Mouse (Mus musculus): ENCODE measurements around the gene Mcfd2. TPM values are rescaled to one million over a fixed set of nuclear protein-coding genes. Genes with fewer than 3 reads are reported as not detected.

The Mcfd2 gene
- polyA plus RNA-seq, 1 experiment from 2014 or later: 65.6 TPM

- H3K36me3 ChIP-seq (ENCODE audit: control insufficient read depth, insufficient read depth, low read length): no peaks in the 10 kb centered on the region
- no peak overlapping the region for H3K4me2 ChIP-seq (ENCODE audit: low read depth, low read length, severe bottlenecking)
- no peaks in the 10 kb centered on the region for H3K27me3 ChIP-seq (ENCODE audit: control insufficient read depth, insufficient read depth, low read length)
- no peak overlapping the region for H3K9ac ChIP-seq (ENCODE audit: low read length)
- WGBS: 94% methylated on average over 5 of the region's 5 CpGs
- H3K4me3 ChIP-seq (ENCODE audit: low read depth, low read length): no peak overlapping the region
- no peaks in the 10 kb centered on the region for H3K4me1 ChIP-seq (replicated peaks; ENCODE audit: control insufficient read depth, insufficient read depth, low read length)
- DNase-seq (ENCODE audit: low spot score): no peak
- no peak overlapping the region for H3K27ac ChIP-seq (ENCODE audit: low read depth, low read length)
- no peaks in the 10 kb centered on the region for H3K9me3 ChIP-seq (ENCODE audit: control insufficient read depth, low read length)
- ATAC-seq (replicated peaks; ENCODE audit: low FRiP score): no peak
These were observed 27.4 kb upstream of the Mcfd2 start for GRCm38 (mm10) chr17:87293125-87293524.

GRCm38 (mm10) chr17:87291782-87292181 is 26.0 kb upstream of the Mcfd2 start:
- Histone ChIP-seq H3K27ac (ENCODE audit: low read depth, low read length) (no peak overlapping the region), H3K27me3 (ENCODE audit: control insufficient read depth, insufficient read depth, low read length) (peaks cover 1% of the 10 kb centered on the region; the same call in 1 of the 2 replicates), H3K9me3 (ENCODE audit: control insufficient read depth, low read length) (no peaks in the 10 kb centered on the region), H3K9ac (ENCODE audit: low read length) (no peak overlapping the region), H3K4me1 (replicated peaks; ENCODE audit: control insufficient read depth, insufficient read depth, low read length) (peaks cover 3% of the 10 kb centered on the region; the same call in 1 of the 2 replicates), H3K4me3 (ENCODE audit: low read depth, low read length) (no peak overlapping the region), H3K4me2 (ENCODE audit: low read depth, low read length, severe bottlenecking) (no peak overlapping the region), H3K36me3 (ENCODE audit: control insufficient read depth, insufficient read depth, low read length) (no peaks in the 10 kb centered on the region)
- DNase-seq (ENCODE audit: low spot score) (no peak), ATAC-seq (replicated peaks; ENCODE audit: low FRiP score) (no peak)
- 93% methylated on average over 5 of the region's 5 CpGs for WGBS

GRCm38 (mm10) chr17:87291037-87291436 is 25.3 kb upstream of the Mcfd2 start:
- Histone ChIP-seq H3K9me3 (ENCODE audit: control insufficient read depth, low read length) (no peaks in the 10 kb centered on the region), H3K27me3 (ENCODE audit: control insufficient read depth, insufficient read depth, low read length) (peaks cover 2% of the 10 kb centered on the region; the same call in 1 of the 2 replicates), H3K4me1 (replicated peaks; ENCODE audit: control insufficient read depth, insufficient read depth, low read length) (peaks cover 3% of the 10 kb centered on the region; the same call in 1 of the 2 replicates), H3K27ac (ENCODE audit: low read depth, low read length) (no peak overlapping the region), H3K4me2 (ENCODE audit: low read depth, low read length, severe bottlenecking) (no peak overlapping the region), H3K36me3 (ENCODE audit: control insufficient read depth, insufficient read depth, low read length) (no peaks in the 10 kb centered on the region), H3K4me3 (ENCODE audit: low read depth, low read length) (no peak overlapping the region), H3K9ac (ENCODE audit: low read length) (no peak overlapping the region)
- no peak for DNase-seq (ENCODE audit: low spot score)
- no peak for ATAC-seq (replicated peaks; ENCODE audit: low FRiP score)
- 96% methylated on average over 7 of the region's 7 CpGs for WGBS

DNA sequence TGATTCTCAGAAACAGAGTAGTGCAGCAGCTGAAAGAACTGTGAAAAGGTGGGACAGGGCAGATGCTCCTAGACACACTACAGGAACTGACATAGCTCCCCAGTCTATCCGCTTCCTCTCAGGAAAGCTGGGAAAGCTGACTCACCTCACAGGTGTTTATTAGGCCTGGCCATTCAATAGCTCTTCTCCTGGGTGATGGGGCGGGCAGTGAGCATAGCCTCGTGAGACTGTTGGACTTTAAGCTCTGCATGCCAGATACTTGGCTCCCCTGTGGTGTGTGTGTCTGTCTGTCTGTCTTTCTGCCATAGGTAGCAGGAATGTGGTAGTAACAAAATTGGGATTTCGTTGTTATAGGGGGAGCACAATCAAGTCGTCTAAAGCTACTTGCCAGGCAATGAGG is 23.6 kb upstream of the Mcfd2 start:
- H3K4me3 ChIP-seq (ENCODE audit: low read depth, low read length): no peak overlapping the region
- no peak overlapping the region for H3K27ac ChIP-seq (ENCODE audit: low read depth, low read length)
- H3K4me2 ChIP-seq (ENCODE audit: low read depth, low read length, severe bottlenecking): no peak overlapping the region
- H3K36me3 ChIP-seq (ENCODE audit: control insufficient read depth, insufficient read depth, low read length): no peaks in the 10 kb centered on the region
- H3K4me1 ChIP-seq (replicated peaks; ENCODE audit: control insufficient read depth, insufficient read depth, low read length): peaks cover 3% of the 10 kb centered on the region; the same call in 1 of the 2 replicates
- ATAC-seq (replicated peaks; ENCODE audit: low FRiP score): no peak
- no peaks in the 10 kb centered on the region for H3K9me3 ChIP-seq (ENCODE audit: control insufficient read depth, low read length)
- peaks cover 10% of the 10 kb centered on the region for H3K27me3 ChIP-seq (ENCODE audit: control insufficient read depth, insufficient read depth, low read length)
- no peak for DNase-seq (ENCODE audit: low spot score)
- 81% methylated on average over 5 of the region's 5 CpGs for WGBS
- no peak overlapping the region for H3K9ac ChIP-seq (ENCODE audit: low read length)

DNA sequence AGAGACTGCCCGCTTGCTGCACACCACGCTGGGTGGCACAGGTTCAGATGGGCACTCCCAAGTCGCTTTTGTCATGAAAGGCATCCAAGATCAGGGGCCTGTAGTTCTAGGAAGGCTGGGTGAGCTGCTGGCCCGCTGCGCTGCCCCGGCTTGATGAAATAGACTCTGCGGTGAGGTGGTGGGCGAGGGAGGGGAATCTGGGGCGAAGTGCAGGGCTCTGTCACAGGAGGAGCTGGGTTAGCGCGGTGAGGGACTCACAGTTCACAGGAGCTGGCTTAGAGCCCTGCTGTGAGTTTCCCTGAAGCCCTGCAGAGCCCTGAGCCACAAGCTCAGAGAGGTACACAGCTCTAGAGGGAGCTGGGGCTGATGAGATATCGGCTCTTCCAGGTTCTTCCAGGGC is 22.4 kb upstream of the Mcfd2 start:
- Histone ChIP-seq H3K4me1 (replicated peaks; ENCODE audit: control insufficient read depth, insufficient read depth, low read length) (peaks cover 5% of the 10 kb centered on the region; the same call in 1 of the 2 replicates), H3K27ac (ENCODE audit: low read depth, low read length) (no peak overlapping the region), H3K4me2 (ENCODE audit: low read depth, low read length, severe bottlenecking) (no peak overlapping the region), H3K9me3 (ENCODE audit: control insufficient read depth, low read length) (no peaks in the 10 kb centered on the region), H3K36me3 (ENCODE audit: control insufficient read depth, insufficient read depth, low read length) (no peaks in the 10 kb centered on the region), H3K27me3 (ENCODE audit: control insufficient read depth, insufficient read depth, low read length) (peaks cover 19% of the 10 kb centered on the region), H3K9ac (ENCODE audit: low read length) (no peak overlapping the region), H3K4me3 (ENCODE audit: low read depth, low read length) (no peak overlapping the region)
- 13% methylated on average over 12 of the region's 12 CpGs for WGBS
- ATAC-seq (replicated peaks; ENCODE audit: low FRiP score) (no peak), DNase-seq (ENCODE audit: low spot score) (no peak)

DNA sequence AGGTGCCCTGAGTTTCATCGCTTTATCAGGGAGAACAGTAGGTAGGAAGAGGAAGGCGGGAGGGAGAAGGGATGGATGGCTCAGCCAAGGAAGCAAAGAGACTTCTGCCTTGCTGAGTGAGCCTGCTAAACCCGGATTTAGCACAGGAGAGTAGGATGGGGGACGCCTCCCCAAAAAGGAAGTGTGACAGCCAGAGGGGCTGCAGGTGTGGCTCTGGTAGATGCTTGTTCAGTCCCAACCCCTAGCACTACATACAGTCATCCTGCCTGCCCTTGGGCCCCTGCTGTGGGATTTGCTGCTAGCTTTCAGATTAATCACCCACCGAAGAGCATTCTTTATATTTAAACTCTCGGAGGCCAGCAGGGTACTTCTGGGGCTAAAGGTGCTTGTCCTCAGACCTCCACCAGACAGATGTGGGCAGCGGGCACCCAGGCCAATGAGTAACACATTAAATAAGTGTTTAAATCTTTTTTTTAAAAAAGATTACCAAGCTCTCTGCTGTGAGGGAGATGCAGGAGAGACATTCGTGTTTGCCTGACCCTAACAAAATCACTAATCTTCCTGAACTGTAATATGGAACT is 21.6 kb upstream of the Mcfd2 start:
- Histone ChIP-seq H3K27me3 (ENCODE audit: control insufficient read depth, insufficient read depth, low read length) (peaks cover 19% of the 10 kb centered on the region), H3K27ac (ENCODE audit: low read depth, low read length) (no peak overlapping the region), H3K4me2 (ENCODE audit: low read depth, low read length, severe bottlenecking) (no peak overlapping the region), H3K36me3 (ENCODE audit: control insufficient read depth, insufficient read depth, low read length) (no peaks in the 10 kb centered on the region), H3K9me3 (ENCODE audit: control insufficient read depth, low read length) (no peaks in the 10 kb centered on the region), H3K4me3 (ENCODE audit: low read depth, low read length) (no peak overlapping the region), H3K9ac (ENCODE audit: low read length) (no peak overlapping the region), H3K4me1 (replicated peaks; ENCODE audit: control insufficient read depth, insufficient read depth, low read length) (peaks cover 6% of the 10 kb centered on the region; the same call in 1 of the 2 replicates)
- ATAC-seq (replicated peaks; ENCODE audit: low FRiP score) (no peak), DNase-seq (ENCODE audit: low spot score) (no peak)
- WGBS: 26% methylated on average over 8 of the region's 8 CpGs

DNA sequence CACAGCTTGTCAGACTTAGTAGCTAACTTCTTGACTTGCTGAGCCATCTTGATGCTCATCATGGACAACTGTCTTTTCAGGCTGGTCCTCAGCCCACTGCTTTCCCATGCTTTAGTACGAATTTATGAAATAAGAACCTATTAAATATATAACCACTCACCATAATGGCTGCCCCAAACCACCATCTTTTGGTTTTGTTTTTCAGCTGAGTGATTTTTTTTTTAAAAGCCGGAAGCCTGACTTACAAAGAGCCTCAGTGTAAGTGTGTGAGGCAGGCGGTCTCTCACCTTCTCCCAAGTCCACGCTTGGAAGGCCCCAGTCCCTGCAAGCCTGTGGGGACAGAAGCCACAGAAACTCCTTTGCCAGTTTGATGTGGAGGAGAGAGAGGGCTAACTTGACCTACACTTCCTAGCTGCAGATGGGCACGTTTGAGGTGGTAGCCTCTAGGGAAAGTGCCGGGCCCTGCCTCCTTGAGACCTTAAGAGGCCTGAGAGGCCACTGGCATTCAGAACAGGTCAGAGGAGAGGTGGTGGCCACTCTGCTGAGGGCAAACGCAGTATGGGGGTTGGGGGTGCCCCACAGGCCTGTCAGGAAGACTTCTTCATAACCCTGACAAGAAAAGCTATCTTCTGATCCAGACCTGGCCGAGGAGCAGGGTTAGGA is 20.9 kb upstream of the Mcfd2 start:
- peaks cover 8% of the 10 kb centered on the region for H3K4me1 ChIP-seq (replicated peaks; ENCODE audit: control insufficient read depth, insufficient read depth, low read length)
- ATAC-seq (replicated peaks; ENCODE audit: low FRiP score): no peak
- H3K27ac ChIP-seq (ENCODE audit: low read depth, low read length): no peak overlapping the region
- no peaks in the 10 kb centered on the region for H3K9me3 ChIP-seq (ENCODE audit: control insufficient read depth, low read length)
- H3K27me3 ChIP-seq (ENCODE audit: control insufficient read depth, insufficient read depth, low read length): peaks cover 19% of the 10 kb centered on the region
- H3K9ac ChIP-seq (ENCODE audit: low read length): no peak overlapping the region
- no peak overlapping the region for H3K4me2 ChIP-seq (ENCODE audit: low read depth, low read length, severe bottlenecking)
- no peaks in the 10 kb centered on the region for H3K36me3 ChIP-seq (ENCODE audit: control insufficient read depth, insufficient read depth, low read length)
- no peak for DNase-seq (ENCODE audit: low spot score)
- 56% methylated on average over 8 of the region's 8 CpGs for whole genome bisulfite sequencing
- H3K4me3 ChIP-seq (ENCODE audit: low read depth, low read length): no peak overlapping the region

GRCm38 (mm10) chr17:87285731-87286465 is 20.2 kb upstream of the Mcfd2 start:
- peaks cover 14% of the 10 kb centered on the region for H3K4me1 ChIP-seq (replicated peaks; ENCODE audit: control insufficient read depth, insufficient read depth, low read length)
- H3K27ac ChIP-seq (ENCODE audit: low read depth, low read length): no peak overlapping the region
- no peak overlapping the region for H3K4me2 ChIP-seq (ENCODE audit: low read depth, low read length, severe bottlenecking)
- no peak overlapping the region for H3K9ac ChIP-seq (ENCODE audit: low read length)
- H3K4me3 ChIP-seq (ENCODE audit: low read depth, low read length): no peak overlapping the region
- DNase-seq (ENCODE audit: low spot score) (no peak), ATAC-seq (replicated peaks; ENCODE audit: low FRiP score) (no peak)
- H3K9me3 ChIP-seq (ENCODE audit: control insufficient read depth, low read length): no peaks in the 10 kb centered on the region
- 82% methylated on average over 23 of the region's 23 CpGs for WGBS
- H3K27me3 ChIP-seq (ENCODE audit: control insufficient read depth, insufficient read depth, low read length): peaks cover 22% of the 10 kb centered on the region
- no peaks in the 10 kb centered on the region for H3K36me3 ChIP-seq (ENCODE audit: control insufficient read depth, insufficient read depth, low read length)
